Mouse (Mus musculus): ENCODE data around the gene Coq4. TPM values are rescaled to one million over a fixed set of nuclear protein-coding genes. Genes with fewer than 3 reads are reported as not detected.
A peak's percentile ranks its signal among the peaks of the same experiment; 100 is the strongest.

Gene Coq4
- total and polyA plus RNA-seq, 2 experiments from 2014 or later = 32.1 to 44.8 TPM

DNA sequence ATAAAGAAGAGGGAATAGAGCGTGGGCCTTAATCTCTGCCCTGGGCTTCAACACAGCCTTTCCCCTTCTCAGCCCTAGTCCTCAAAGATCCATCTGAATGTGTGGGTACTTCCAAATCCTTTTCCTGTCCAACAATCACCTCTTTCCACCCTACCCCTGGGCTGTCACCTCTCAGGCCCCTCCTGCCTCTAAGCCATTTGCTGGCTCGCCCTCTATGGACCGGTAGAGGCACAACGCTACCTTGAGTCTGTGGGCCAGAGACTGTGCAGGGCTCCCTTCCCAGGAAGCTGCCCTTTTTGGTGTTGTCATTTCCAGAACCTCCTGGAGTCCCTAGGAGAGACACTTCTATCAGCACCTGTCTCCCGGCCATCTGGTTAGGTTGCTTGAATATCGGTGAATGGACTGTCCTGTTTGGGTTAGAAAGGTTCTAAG, 16.1 kb downstream of the Coq4 start:
- Histone ChIP-seq H3K27ac (ENCODE audit: low read depth, low read length) (peak overlapping the region; percentile 85), H3K36me3 (ENCODE audit: insufficient read depth, low read length) (peaks cover 39% of the 10 kb centered on the region), H3K9me3 (ENCODE audit: low read length) (no peaks in the 10 kb centered on the region), H3K27me3 (ENCODE audit: insufficient read depth, low read length) (no peaks in the 10 kb centered on the region), H3K9ac (replicated peaks; ENCODE audit: low read length, poor library complexity, severe bottlenecking) (peak overlapping the region; percentile 95), H3K4me2 (ENCODE audit: low read depth, low read length, poor library complexity, severe bottlenecking) (peak overlapping the region; percentile 61), H3K4me1 (ENCODE audit: insufficient read depth, low read length) (peaks cover 3% of the 10 kb centered on the region; the same call in 1 of the 2 replicates), H3K4me3 (ENCODE audit: low read depth, low read length) (peak overlapping the region; percentile 91)
- 17% methylated on average over 6 of the region's 6 CpGs for WGBS
- TF ChIP-seq CTCF (IDR thresholded peaks at IDR 0.05) = peak; percentile 67
- ATAC-seq (ENCODE audit: low FRiP score) (no peak), DNase-seq (ENCODE audit: low spot score) (peak; percentile 46)

DNA sequence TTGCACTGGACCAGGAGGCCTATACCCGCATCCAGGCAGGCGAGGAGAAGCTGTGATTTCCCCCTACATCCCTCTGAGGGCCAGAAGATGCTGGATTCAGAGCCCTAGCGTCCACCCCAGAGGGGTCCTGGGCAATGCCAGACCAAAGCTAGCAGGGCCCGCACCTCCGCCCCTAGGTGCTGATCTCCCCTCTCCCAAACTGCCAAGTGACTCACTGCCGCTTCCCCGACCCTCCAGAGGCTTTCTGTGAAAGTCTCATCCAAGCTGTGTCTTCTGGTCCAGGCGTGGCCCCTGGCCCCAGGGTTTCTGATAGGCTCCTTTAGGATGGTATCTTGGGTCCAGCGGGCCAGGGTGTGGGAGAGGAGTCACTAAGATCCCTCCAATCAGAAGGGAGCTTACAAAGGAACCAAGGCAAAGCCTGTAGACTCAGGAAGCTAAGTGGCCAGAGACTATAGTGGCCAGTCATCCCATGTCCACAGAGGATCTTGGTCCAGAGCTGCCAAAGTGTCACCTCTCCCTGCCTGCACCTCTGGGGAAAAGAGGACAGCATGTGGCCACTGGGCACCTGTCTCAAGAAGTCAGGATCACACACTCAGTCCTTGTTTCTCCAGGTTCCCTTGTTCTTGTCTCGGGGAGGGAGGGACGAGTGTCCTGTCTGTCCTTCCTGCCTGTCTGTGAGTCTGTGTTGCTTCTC, 28.5 kb downstream of the Coq4 start:
- no peaks in the 10 kb centered on the region for H3K27me3 ChIP-seq (ENCODE audit: insufficient read depth, low read length)
- H3K4me1 ChIP-seq (ENCODE audit: insufficient read depth, low read length) = peaks cover 11% of the 10 kb centered on the region; the same call in 1 of the 2 replicates
- TF ChIP-seq CTCF (IDR thresholded peaks at IDR 0.05) = no peak
- no peak overlapping the region for H3K4me2 ChIP-seq (ENCODE audit: low read depth, low read length, poor library complexity, severe bottlenecking)
- no peak overlapping the region for H3K4me3 ChIP-seq (ENCODE audit: low read depth, low read length)
- peaks cover 57% of the 10 kb centered on the region for H3K36me3 ChIP-seq (ENCODE audit: insufficient read depth, low read length)
- WGBS = 84% methylated on average over 11 of the region's 11 CpGs
- DNase-seq (ENCODE audit: low spot score) (no peak), ATAC-seq (ENCODE audit: low FRiP score) (no peak)
- H3K27ac ChIP-seq (ENCODE audit: low read depth, low read length) = no peak overlapping the region
- H3K9ac ChIP-seq (replicated peaks; ENCODE audit: low read length, poor library complexity, severe bottlenecking) = no peak overlapping the region
- no peaks in the 10 kb centered on the region for H3K9me3 ChIP-seq (ENCODE audit: low read length)

DNA sequence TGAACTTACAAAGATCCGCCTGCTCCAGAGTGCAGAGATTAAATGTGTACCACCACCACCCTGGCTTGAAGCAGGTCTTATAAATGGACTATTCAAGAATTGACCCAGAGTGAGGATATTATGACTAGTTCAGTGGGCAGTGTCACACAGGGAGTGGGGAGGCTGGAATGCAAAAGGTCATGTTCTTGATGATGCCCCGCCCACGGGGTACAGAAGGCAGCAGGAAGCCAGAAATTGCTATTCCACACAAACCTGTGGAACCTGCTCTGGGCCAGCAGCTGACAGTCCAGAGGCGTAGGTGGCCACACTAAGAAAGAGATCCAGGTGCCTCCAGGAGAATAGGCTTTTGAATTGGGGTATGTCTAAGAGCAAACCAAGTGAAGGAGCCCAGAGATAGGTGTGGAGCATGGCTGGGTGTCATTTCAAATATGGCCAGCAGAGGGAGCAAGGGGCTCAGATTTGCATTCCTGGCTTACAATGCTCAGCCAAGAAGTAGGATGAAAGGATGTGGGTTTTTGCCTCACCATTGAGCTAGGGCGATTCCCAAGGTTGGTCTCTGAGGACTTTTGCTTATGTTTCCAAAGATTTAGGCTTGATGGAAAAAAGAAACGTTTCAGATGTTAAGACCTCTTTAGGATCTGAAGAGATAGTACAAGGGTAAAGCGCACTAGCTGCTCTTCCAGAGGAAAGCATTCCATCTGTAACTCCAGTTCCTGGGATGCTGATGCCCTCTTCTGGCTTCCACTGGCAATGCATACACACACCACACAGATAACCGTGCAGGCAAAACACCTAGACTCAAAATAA, 30.3 kb downstream of the Coq4 start:
- Histone ChIP-seq H3K4me2 (ENCODE audit: low read depth, low read length, poor library complexity, severe bottlenecking) (peak overlapping the region; percentile 9; the same call in 1 of the 2 replicates), H3K36me3 (ENCODE audit: insufficient read depth, low read length) (peaks cover 41% of the 10 kb centered on the region), H3K9ac (replicated peaks; ENCODE audit: low read length, poor library complexity, severe bottlenecking) (no peak overlapping the region), H3K27ac (ENCODE audit: low read depth, low read length) (peak overlapping the region; percentile 70; the same call in 1 of the 2 replicates), H3K4me3 (ENCODE audit: low read depth, low read length) (no peak overlapping the region), H3K4me1 (ENCODE audit: insufficient read depth, low read length) (peaks cover 12% of the 10 kb centered on the region; the same call in 1 of the 2 replicates), H3K27me3 (ENCODE audit: insufficient read depth, low read length) (no peaks in the 10 kb centered on the region), H3K9me3 (ENCODE audit: low read length) (no peaks in the 10 kb centered on the region)
- WGBS = 36% methylated on average over 8 of the region's 8 CpGs
- peak; percentile 69 for ATAC-seq (ENCODE audit: low FRiP score)
- peak; percentile 87 for DNase-seq (ENCODE audit: low spot score)
- peak; percentile 85 for TF ChIP-seq CTCF (IDR thresholded peaks at IDR 0.05)

GRCm38 (mm10) chr2:29819363-29819762, 32.1 kb downstream of the Coq4 start:
- WGBS = 11% methylated on average over 2 of the region's 2 CpGs
- peak overlapping the region; percentile 77; the same call in 1 of the 2 replicates for H3K4me2 ChIP-seq (ENCODE audit: low read depth, low read length, poor library complexity, severe bottlenecking)
- no peak for TF ChIP-seq CTCF (IDR thresholded peaks at IDR 0.05)
- ATAC-seq (ENCODE audit: low FRiP score) (no peak), DNase-seq (ENCODE audit: low spot score) (no peak)
- no peak overlapping the region for H3K4me3 ChIP-seq (ENCODE audit: low read depth, low read length)
- H3K27ac ChIP-seq (ENCODE audit: low read depth, low read length) = peak overlapping the region; percentile 91
- no peaks in the 10 kb centered on the region for H3K27me3 ChIP-seq (ENCODE audit: insufficient read depth, low read length)
- H3K9ac ChIP-seq (replicated peaks; ENCODE audit: low read length, poor library complexity, severe bottlenecking) = no peak overlapping the region
- H3K9me3 ChIP-seq (ENCODE audit: low read length) = no peaks in the 10 kb centered on the region
- peaks cover 26% of the 10 kb centered on the region for H3K36me3 ChIP-seq (ENCODE audit: insufficient read depth, low read length)
- H3K4me1 ChIP-seq (ENCODE audit: insufficient read depth, low read length) = peaks cover 12% of the 10 kb centered on the region; the same call in 1 of the 2 replicates

GRCm38 (mm10) chr2:29820025-29820817, 32.9 kb downstream of the Coq4 start, which contains the start of gene Urm1:
Urm1 (plus strand) TSS chr2:29820075.
- Histone ChIP-seq H3K27me3 (ENCODE audit: insufficient read depth, low read length) (no peaks in the 10 kb centered on the region), H3K9ac (replicated peaks; ENCODE audit: low read length, poor library complexity, severe bottlenecking) (peak within 1 kb of the TSS; percentile 71), H3K4me1 (ENCODE audit: insufficient read depth, low read length) (peaks cover 12% of the 10 kb centered on the region; the same call in 1 of the 2 replicates), H3K4me3 (ENCODE audit: low read depth, low read length) (peak within 1 kb of the TSS; percentile 44), H3K36me3 (ENCODE audit: insufficient read depth, low read length) (peaks cover 18% of the 10 kb centered on the region), H3K4me2 (ENCODE audit: low read depth, low read length, poor library complexity, severe bottlenecking) (peak within 1 kb of the TSS; percentile 77), H3K9me3 (ENCODE audit: low read length) (no peaks in the 10 kb centered on the region), H3K27ac (ENCODE audit: low read depth, low read length) (peak within 1 kb of the TSS; percentile 91)
- TF ChIP-seq CTCF (IDR thresholded peaks at IDR 0.05) = peak; percentile 34
- under 1% methylated on average over 34 of the region's 35 CpGs for WGBS
- ATAC-seq (ENCODE audit: low FRiP score) (peak; percentile 79), DNase-seq (ENCODE audit: low spot score) (peak; percentile 89)
